Mouse (Mus musculus): ENCODE measurements around the gene Nav2.

Nav2 gene

DNA sequence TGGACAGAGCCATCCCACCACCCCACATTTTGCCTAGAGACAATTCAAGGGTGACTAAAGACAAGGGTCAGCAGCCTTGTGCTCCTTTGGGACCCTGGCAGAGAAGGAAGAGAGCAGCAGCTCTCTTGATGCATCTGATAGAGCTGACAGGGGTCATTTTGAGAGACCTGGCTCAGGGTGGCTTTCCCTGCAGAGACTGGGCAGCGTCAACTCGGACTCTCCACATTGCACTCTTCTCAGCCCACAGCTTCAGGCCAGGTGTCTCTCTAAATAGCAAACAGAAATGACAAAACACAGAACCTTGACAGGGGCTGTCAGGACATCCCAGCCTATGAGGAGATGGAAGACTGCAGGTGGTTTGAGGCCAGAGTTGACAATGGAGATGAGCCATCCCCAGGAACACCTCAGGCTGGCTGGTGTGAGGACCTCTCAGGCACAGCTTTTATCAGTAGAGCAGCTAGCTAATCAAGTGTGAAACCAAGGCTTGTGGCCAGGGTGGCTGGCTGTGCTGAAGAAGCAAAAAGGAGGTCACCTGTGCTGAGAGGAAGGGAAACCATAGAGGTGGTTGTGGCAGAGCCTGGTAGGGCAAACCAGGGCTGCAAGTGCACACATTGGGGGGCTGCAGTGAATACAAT lies 283.7 kb downstream of the Nav2 start:
- DNase-seq (ENCODE audit: inconsistent age in 2 of 2, low spot score in 1 of 2), result no peak

DNA sequence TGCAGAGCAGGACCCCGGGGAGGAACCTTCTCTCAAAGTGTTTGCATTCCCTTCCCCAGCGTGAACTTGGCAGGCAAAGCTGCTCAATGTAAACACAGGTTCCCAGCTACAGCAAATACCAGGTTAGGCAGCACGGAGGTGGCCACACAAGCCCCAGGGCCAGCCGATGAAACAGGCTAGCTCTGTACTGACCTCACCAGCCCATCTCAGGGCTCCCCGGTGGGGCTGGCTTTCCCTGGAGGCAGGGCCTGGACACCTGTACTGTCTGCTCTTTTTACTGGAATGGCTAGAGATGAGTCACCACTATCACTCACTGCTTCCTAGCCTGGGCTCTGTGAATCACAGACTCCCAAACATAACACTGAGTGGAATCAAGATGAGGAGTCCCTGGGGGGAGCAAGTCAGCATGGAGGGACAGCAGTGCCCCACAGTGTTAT lies 287.2 kb downstream of the Nav2 start:
- DNase-seq (ENCODE audit: inconsistent age in 2 of 2, low spot score in 1 of 2), result no peak

DNA sequence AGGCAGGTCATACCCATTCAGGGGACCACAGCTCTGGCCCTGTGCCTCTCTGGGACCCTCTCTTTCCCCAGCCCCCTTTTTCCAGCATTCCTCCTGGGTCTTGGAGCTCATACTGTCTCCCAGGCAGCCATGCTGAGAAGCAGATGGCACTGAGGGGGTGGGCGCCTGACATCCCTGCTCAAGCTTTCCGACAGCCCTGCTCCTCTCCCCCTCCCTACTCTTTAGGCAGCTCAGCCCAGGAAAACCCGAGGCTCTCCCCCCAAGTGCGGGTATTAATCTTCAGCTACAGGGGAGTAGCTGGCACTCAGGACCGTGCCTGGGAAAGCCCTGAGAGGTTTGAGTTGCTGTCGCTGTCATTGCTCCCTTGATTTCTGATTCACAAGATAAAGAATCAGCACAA lies 290.9 kb downstream of the Nav2 start:
- no peak for DNase-seq (ENCODE audit: inconsistent age in 2 of 2, low spot score in 1 of 2)

DNA sequence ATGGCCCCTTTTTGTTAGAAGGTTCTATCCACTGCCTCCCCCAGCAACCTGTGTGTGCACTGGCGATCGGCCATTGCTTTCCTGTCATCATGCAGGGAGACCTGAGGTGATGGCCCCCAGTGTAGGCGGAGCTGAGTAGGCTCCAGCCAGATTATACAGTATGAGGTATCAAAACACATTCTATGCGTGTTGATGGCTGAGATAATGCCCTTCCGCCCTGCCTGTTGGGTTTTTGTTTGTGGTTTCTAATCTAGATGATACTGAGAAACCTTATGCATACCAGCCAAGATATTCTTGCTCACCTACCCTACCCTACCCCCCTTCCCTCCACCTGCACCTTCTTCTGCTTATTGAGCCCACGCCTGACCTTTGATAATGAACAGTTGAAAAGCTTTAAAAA lies 291.8 kb downstream of the Nav2 start:
- DNase-seq (ENCODE audit: inconsistent age in 2 of 2, low spot score in 1 of 2), result no peak

DNA sequence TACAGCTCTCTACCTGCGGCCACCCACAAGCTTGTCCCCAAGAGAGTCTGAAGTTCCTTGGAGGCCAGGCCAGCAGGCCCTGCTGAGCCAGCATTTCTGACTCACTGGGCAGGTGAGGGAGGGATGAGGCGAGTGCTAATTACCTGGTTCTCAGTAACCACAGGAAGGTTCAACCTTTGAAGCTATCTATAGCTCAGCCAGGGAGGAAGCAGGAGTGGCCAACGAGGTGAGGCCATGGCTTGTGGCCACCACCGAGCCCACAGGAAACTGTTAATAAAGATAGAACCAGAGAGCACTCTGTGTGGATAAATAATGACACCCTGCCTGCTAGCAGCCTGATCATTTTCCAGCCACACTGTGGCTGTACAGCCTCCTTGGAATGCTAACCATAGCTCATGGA lies 294.5 kb downstream of the Nav2 start:
- no peak for DNase-seq (ENCODE audit: inconsistent age in 2 of 2, low spot score in 1 of 2)

DNA sequence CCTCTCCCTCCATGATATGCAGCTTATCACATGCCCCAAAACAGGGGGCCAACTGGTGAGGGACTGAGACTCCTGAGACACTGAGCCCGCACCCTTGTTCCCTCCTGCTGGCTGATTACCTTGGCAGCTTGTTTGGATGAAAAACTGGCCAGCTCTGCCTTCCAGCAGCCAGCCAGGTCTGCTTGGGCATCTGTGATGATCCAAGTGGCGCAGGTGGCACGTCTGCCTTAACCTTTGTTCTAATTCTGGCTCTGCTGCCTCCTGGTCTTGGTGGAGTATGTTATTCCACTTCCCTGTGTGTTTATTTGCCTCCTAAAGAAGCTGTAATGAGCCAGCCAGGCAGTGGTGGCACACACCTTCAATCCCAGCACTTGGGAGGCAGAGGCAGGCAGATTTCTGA lies 296.3 kb downstream of the Nav2 start:
- DNase-seq (ENCODE audit: inconsistent age in 2 of 2, low spot score in 1 of 2), result no peak

DNA sequence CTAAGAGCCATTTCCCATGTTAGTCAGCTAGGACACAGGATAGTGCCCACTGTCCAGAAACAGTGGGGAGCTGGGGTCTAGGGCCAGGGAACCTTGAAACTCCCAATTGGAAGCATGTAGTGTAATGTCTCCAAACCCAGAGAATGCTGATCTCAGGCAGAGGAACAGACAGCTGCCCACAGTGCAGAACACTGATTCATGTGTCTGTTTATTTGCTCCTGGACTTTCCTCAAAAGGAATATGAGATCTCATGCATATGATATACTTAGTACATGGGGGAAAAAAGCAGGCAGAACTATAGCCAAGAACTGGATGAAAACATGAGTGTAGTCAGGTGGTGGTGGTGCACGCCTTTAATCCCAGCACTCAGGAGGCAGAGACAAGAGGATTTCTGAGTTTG lies 297.0 kb downstream of the Nav2 start:
- DNase-seq (ENCODE audit: inconsistent age in 2 of 2, low spot score in 1 of 2), result no peak

DNA sequence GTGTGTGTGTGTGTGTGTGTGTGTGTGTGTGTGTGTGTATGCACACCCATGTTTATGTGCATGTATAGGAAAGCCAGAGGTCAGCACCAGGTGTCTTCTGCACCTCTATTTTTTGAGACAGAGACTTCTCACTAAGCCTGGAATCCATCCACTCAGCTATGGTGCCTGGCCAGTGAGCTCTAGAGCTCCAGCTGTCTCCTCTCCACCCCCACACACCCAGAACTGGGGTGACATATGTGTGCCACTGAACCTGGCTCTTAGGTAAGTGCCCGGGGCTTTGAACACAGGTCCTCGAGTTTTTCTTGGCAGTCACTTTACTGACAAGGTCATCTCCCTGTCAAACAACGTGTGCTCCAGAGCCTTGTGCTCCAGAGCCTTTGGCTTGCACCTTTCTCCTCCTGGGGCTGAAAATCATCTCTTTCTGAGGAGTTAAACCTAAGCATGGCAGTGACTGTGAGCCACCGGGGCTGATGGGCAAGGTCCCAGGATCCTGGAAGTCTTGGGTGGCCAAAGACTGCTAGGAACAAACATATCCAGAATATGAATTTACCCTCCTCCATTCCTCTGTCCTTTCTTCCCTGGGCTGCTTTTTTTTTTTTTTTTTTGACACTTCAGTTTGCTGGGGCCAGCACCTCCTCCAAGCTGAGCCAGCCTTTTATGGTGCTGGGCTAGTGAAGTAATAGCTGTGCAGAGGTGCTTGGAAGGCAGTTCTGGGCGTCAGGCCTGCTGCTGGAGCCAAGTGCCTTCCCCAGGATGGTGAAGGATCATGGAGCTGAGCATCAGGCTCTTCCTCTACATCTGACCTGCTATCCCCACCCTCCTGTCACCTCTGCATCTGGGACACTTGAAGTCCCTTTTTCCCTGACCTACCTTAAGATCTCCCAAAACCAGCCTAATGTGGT lies 298.5 kb downstream of the Nav2 start:
- DNase-seq (ENCODE audit: inconsistent age in 2 of 2, low spot score in 1 of 2), result no peak

DNA sequence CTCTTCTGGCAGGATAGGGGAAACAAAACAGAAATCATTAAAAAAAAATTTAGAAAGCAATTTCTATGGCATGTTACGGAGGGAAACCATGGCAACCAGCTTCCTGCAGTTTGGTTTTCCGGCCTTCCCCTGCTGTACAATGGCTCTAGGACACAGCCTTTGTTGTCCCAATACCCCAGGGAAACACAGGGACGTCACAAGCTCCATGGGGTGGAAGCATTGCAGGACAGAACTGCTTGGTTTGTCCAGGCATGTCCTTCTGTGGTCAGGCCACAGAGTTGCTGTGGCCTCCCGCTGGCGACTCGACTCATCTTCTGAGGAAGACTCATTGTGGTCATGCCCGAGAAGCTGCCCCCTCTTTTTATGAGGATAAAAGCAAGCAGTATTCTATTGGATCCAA lies 301.0 kb downstream of the Nav2 start:
- DNase-seq (ENCODE audit: inconsistent age in 2 of 2, low spot score in 1 of 2), result peak; percentile 33 to 42

DNA sequence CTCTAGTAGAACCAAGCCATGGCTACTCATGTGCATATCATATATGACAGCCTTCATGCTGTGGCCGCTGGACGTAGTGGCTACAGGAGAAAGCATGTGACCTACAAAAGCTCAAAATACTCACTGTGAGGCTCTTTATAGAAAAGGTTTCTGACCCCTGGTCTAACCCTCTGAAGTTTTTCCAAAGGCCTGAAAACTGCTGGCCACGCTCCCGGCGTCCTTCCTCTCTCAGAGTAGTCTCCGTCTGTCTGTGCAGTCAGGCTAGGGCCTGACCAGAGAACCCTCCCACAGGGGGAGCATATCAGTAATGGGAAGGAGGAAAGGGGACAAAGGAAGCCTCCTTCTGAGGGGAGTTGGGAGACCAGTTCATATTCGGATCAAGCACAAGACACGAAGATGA lies 302.2 kb downstream of the Nav2 start:
- peak; percentile 18 to 48 for DNase-seq (ENCODE audit: inconsistent age in 2 of 2, low spot score in 1 of 2)

DNA sequence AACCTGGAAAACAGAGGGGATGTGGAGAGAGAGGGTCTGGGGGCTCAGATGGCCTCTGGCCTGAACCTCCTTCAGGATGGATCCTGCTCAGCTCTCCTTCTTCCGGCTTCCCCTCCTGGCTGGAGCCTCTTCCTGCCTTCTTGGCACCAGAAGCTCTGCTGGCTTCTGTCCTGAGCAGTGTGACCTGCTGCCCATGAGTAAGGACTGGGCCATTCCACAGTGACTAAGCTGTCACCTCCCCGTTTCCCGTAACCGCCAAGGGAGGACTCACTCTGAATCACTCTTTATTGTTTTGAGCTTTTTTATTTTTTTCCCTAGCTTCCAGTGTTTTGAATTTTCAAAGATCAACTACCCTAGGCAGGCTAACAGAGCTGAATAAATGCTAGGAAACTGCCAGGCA lies 304.5 kb downstream of the Nav2 start:
- peak; percentile 79 to 87 for DNase-seq (ENCODE audit: inconsistent age in 2 of 2, low spot score in 1 of 2)

DNA sequence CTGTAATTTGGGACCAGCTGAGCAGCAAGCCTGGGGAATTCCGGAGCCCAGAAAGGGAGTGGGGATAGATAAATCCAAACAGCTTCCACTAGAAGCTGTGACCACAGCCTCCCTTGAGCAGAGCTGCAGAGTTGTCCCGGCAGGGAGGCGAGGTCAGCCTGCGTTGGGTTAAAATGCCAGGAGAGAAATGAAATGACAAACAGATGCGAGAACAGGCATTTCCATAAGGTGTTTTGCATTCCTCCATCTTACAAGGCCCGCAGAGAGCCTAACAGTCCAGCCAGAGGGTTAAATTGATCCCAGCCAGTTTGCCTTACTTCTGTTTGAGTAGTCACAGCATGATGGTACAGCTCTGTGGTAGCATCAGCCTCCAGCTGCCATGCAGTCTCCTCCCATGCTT lies 309.3 kb downstream of the Nav2 start:
- no peak for DNase-seq (ENCODE audit: inconsistent age in 2 of 2, low spot score in 1 of 2)

DNA sequence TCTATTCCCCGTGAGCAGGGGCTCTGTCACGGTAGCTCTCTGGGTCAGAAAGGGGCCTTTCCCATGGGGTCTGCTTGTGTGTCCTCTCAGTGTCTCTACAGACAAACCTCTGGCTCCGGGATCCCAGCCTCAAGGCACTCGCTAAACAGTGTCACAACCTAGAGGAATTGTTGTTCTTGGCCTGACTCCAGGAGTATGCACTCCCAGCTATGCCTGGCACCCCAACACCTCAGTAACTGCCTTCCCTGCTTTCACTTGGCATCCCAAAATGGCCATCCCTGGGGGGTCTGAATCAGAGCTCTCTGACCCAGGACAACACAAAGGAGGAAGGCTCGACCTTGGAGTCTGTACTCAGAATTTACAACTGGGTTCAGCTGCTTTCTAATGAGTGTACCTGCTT lies 317.2 kb downstream of the Nav2 start:
- DNase-seq (ENCODE audit: inconsistent age in 2 of 2, low spot score in 1 of 2), result peak in 1 of 2 experiments; percentile 54

DNA sequence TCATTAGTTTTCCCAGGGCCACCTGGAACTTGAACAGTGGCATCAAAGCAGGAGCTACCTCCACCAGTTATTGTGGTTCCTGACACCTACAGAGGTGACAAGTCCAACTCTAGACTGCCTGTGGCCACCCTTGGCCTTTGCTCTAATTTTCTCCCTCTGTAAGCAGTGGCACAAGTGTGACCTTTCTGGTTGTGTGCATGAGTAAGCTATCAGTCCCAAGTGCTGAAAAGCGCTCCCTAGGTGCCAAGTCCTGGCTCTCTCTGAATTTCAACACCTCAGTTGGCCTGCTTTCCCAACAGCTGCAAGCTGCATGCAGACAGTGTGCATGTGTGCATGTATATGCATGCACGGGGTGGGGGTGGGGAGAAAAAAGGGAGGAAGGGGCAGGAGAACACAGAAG lies 324.5 kb downstream of the Nav2 start:
- DNase-seq (ENCODE audit: inconsistent age in 2 of 2, low spot score in 1 of 2), result no peak

DNA sequence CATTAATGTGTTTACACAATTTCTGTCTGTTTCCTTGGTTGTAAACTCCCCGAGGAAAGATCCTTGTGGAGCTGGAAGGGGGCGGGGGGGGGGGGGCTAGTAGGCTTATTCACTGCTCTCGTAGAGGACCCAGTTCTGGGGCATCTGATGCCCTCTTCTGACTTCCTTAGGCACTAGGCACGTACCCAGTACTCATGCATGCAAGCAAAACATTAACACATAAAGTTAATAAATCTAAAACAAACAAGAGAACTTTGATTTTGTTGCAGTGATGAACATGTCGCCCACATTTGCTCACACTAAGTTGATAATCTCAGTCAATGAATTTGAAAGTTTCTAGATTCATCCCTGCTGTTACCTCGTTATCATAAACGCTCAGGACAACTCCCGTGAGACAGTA lies 325.8 kb downstream of the Nav2 start:
- no peak for DNase-seq (ENCODE audit: inconsistent age in 2 of 2, low spot score in 1 of 2)

DNA sequence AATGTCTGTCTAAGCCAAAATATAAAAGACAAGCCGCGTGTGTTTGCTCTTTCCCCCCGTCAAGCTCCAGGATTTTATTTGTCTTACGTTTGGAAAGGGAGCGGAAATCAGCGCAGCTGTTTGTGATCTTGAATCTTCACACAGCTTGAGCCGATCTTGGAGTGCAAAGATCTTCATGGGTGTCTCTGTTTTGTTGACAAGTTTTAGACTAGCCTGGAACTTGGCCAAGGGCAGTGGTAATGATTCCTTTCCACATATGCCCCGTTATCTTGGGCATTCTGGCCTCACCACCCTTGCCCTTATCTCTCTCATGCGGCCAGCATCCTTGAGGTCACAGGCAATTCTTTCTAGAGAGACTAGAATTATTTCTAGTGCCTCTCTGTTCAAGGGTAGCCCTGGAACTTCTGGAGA lies 326.8 kb downstream of the Nav2 start:
- DNase-seq (ENCODE audit: inconsistent age in 2 of 2, low spot score in 1 of 2), result no peak

DNA sequence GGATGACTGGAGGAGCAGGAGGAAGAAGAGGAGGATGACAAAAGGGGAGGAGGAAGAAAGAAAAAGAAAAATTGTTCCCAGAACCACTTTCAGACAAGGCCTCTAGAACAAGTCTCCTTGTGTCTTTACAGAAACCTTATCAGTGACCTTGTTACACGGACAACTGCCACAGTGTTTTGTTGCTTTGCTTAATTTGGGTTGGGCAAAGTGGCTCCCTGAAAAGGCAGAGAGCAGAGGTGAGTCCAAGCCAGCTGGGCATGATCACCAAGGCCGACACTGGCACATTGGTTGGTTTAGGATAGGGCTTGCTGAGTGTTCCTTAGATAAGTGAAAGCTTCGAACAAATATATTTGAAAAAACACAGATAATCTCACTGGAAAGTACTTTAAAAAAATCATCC lies 327.3 kb downstream of the Nav2 start:
- DNase-seq (ENCODE audit: inconsistent age in 2 of 2, low spot score in 1 of 2), result no peak

DNA sequence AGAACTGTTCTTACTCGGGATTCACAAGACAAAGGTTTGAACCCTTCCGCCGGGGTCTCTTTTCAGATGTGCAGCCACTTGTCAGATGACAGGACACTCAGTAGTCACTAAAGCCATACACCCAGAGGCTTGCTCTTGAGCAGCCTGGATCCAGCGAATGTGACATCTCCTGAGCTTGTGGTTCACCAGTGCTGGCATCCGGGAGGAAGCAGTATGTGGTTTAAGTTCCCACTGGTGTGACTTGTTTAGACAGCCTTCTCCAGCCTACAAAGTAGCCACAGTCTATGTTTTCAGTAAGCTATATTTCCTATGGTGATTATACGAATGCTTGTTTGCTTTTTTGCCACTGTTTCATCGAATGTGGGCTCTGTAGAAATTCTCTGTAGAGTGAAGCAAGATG lies 331.9 kb downstream of the Nav2 start:
- DNase-seq (ENCODE audit: inconsistent age in 2 of 2, low spot score in 1 of 2), result no peak

DNA sequence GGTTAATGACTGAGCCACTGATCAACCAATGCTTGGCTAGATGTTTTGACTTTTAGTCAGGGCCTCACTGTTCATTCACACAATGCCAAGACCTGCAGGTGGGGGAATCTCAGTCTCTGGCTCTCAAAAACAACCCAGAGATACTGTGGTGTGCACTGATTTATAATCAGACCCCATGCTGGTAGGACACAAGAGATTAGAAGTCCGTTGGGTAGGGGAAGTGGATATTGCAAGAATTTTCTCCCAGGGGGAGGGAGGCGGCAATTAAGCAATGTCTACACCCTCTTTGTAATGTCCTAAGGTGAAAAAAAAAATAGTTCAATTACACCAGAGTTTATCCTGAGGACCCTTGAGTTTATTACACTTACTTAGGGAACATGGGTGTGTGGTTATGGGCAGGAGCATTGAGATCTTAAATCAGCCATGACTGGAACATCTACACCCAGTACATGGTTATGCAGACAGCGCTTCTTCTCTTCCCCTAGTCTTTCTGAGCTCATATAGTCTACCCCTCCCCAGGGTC lies 332.8 kb downstream of the Nav2 start:
- no peak for DNase-seq (ENCODE audit: inconsistent age in 2 of 2, low spot score in 1 of 2)

DNA sequence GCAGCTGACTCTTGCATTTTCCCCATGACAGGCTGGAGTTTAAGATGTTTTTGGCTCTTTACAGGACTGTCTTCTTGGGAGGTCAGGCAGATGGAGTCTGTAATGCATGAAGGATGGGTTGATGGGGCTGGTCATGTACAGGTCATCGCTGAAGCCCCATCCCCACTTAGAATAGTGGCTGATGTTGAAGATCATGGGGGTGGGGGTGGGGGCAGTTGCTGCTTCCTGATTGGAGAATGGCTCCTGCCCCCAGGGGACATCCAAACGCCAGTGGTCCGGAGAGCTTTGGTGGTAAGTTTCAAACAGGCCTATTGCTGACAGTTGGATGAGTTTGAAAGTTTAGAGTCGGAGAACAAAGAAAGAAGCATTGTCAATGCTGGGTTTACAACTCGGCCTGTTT lies 333.7 kb downstream of the Nav2 start:
- no peak for DNase-seq (ENCODE audit: inconsistent age in 2 of 2, low spot score in 1 of 2)

DNA sequence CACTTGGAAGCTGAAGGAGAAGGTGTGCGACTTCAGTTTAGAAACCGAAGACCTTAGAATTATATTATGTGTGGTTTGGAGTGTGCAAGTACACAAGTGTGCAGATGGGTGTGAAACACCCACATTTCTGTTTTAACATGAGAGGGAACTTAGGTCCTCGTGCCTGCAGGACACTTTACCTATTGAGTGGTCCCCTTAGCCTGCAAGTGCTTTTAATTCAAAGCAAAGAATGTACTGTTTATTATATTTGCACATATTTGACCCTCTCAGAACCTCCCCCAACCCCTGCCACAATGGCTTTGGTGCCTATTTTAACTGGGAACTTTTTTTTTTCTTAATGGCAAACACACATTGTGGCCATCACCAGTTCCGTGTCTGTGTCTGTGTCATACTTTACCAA lies 334.6 kb downstream of the Nav2 start:
- no peak for DNase-seq (ENCODE audit: inconsistent age in 2 of 2, low spot score in 1 of 2)

DNA sequence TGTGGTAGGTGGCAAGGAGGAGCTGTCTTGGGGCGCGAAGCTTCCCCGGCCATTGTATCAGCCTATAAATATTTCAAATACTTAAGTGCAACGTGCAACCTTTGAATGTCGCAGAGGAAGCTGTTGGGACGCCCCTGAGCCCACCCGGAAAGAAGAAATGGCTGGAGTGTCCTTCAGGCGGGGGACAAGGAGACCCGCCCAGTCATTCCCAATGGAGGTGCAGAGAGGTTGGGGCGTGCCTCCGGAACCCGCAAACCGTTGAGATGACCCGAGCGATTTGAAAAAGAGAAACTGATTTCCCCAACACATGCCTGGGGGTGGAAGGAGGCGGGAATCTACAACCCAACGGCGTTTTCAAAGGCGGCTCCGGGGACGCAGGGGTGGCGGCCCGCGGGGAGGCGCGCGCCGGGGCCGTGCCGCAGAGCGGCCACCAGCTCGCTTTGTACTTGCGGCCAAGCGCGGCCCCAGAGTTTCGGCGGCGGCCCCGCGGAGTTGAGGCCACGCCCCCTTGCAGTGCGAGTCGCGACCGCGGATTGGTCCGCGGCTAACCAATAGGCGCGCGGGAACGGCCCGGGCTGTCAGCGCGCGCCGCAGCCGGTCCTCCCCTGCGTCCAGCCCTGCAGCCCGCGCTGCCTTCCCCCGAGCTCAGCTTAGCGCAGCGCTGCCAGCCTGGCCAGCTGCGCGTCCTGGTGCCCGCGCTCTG lies 337.2 kb downstream of the Nav2 start:
- DNase-seq (ENCODE audit: inconsistent age in 2 of 2, low spot score in 1 of 2), result peak; percentile 94 to 97

Data from adrenal gland, adult (tissue).